Mouse (Mus musculus): ENCODE measurements around the gene Sema5a.

Sema5a gene

GRCm38 (mm10) chr15:32247281-32247680, 2.7 kb downstream of the Sema5a start:
- no peak for DNase-seq (ENCODE audit: low spot score in 2 of 2)

GRCm38 (mm10) chr15:32254806-32255205, 10.2 kb downstream of the Sema5a start:
- DNase-seq (ENCODE audit: low spot score in 2 of 2) = no peak

DNA sequence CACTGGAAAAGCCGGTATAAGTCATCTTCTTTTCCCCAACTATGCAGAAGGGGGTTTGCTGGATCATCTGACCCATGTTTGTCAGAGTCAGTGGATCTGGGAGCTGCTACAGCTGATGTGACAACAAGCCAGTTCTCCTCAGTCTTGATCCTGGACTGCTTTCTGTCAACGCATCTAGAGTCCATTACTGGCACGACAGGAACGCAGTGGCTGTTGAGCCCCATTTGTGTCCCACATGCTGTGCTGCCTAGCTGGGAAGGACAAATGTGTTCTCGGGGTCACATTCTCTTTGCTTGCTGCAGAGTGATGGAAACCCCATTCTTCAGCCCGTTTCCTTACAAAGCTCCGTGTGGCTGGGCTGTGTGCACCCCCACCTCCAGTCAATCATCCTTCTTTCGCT, 12.7 kb downstream of the Sema5a start:
- DNase-seq (ENCODE audit: low spot score in 2 of 2) = no peak

- DNase-seq (ENCODE audit: low spot score in 2 of 2) = peak; percentile 16 to 36
Measured at GRCm38 (mm10) chr15:32257886-32258319, 13.3 kb downstream of the Sema5a start.

DNA sequence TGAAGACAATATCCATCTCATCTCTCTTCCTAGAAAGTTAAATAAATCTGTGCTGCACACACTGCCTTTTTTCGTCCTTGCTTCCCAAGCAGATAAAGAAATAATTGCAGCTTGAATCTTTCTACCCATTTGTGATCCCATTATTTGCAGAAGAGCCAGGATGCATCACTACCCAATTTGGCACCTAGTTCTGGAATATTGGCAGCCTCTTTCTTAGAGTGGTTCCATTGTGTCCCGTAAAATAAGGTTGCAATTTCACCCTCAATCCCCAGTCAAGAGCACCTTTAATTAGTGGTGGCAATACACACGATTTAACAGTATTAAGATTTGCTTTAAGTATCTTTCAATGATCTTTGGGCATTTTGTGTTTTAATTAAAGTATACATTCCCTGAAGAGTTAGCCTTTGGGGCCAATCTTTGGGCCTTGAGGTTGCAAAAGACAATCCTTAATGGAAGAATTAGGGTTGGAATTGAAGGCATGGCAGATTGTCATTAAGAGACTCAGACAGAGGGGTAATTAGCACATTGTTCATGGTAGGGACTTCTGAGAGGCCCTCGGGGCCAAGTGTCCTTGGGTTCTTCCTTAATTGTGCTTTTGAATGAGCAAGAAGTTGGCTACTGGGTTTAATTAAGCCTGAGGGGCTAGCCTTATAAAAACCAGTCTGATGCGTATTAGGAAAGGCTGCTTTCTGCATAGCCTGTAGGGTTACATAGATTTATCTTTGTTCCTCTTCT, 14.9 kb downstream of the Sema5a start:
- DNase-seq (ENCODE audit: low spot score in 2 of 2) = no peak

DNA sequence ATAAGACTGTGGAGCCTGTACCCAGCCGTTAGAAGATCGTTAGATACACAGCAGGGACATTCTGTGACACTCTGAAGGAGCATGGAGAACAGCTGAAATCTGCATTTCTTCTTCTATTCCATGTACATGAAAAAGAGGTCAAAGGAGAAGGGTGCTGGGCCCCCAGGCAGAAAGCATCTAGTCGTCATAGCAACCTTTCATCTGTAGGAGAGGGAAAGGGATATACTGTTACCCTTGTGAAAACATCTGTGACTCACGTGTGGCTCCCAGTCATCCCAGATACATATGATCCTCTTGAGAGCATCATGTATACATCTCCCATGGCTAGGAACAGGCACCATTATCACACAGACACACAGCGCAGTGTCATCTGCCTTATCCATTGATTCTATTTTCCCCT, 16.3 kb downstream of the Sema5a start:
- DNase-seq (ENCODE audit: low spot score in 2 of 2) = no peak

DNA sequence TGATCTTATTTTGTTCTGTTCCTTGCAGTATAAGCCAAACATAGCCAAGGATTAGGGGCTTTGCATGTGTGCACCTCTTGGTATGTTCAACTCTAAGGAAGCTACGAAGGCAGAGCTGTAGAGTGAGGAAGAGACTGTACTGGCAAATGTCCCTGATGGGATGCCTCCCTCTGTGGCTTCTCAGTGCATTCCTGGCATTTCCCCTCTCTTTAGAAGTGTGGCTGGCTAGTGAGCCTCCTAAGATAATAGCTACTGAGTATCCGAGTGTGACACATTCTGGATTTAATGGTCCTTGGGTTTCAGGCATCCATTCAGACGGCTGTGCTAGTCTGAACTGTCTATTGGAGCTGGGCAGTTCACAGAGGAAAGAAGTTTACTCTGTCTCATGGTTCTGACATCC, 19.0 kb downstream of the Sema5a start:
- DNase-seq (ENCODE audit: low spot score in 2 of 2) = no peak

GRCm38 (mm10) chr15:32264822-32265377, 20.3 kb downstream of the Sema5a start:
- DNase-seq (ENCODE audit: low spot score in 2 of 2) = no peak

DNA sequence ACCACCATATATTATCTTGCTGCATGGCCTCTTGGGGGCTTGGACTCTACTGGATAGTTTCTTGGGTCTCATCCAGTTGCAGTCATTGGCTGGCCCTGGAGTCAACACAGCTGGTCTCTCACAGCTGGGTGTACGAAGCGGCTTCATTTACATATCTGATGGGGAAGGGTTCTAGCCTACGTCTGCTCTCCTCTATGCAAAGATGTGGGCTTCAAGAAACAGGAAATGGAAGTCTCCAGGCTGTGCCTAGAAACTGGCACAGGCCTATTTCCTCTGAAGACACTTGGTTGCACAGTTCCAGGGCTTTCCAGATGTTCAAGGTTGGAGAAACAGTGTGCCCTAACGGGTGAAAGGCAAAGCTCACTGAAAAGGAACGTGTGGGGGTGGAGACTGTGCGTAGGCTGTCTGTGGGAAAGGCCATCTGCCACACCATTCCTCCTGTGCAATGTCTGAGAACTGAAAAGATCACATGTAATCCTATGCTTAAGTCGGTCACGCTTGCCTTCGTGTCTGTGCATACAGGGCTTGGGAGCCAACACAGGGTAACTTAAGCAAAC, 20.8 kb downstream of the Sema5a start:
- no peak for DNase-seq (ENCODE audit: low spot score in 2 of 2)

- DNase-seq (ENCODE audit: low spot score in 2 of 2) = no peak
Measured at GRCm38 (mm10) chr15:32266122-32266820, 21.7 kb downstream of the Sema5a start.

GRCm38 (mm10) chr15:32270106-32270505, 25.5 kb downstream of the Sema5a start:
- DNase-seq (ENCODE audit: low spot score in 2 of 2) = no peak

GRCm38 (mm10) chr15:32273925-32274324, 29.3 kb downstream of the Sema5a start:
- no peak for DNase-seq (ENCODE audit: low spot score in 2 of 2)

- DNase-seq (ENCODE audit: low spot score in 2 of 2) = no peak
Measured at GRCm38 (mm10) chr15:32275020-32275419, 30.4 kb downstream of the Sema5a start.

GRCm38 (mm10) chr15:32278600-32278999, 34.0 kb downstream of the Sema5a start:
- DNase-seq (ENCODE audit: low spot score in 2 of 2) = no peak

DNA sequence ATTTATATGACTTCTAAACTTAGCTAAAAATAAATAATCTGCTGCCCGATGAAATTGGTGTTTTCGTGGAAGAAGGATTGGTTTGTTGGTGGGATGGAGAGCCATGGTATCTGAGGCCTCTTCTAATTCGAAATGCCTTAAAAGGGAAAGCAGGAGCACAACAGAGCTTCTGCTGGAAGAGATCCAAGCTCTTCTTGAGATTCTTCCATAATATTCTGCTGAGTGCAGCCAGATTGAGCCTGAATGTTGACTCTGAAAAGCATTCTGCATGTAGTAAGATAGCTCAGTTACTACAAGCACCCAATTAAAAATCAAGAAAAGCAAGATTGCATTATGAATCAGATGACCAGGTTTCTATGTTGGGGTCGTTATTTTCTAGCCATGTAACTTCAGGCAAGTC, 36.8 kb downstream of the Sema5a start:
- no peak for DNase-seq (ENCODE audit: low spot score in 2 of 2)

DNA sequence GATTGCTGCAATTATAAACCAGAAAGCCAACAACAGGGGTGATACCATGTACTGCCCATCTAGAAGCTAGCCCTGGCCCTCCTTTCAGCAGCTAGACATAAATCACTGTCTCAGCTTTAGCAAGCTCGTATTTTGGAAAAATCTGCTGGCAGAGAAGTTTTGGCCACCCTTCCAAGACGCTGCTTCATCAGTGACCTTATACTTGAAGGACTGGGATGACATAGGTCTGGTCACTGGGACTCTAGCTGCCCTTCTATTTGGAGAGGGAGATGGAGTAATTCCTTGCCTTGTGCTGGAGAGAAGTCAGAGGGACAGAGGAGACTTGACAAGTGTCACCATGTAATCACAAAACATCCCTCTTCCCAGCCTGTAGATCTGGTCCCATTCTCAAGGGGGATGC, 40.1 kb downstream of the Sema5a start:
- DNase-seq (ENCODE audit: low spot score in 2 of 2) = no peak

- DNase-seq (ENCODE audit: low spot score in 2 of 2) = no peak
Measured at GRCm38 (mm10) chr15:32286296-32286695, 41.7 kb downstream of the Sema5a start.

GRCm38 (mm10) chr15:32288480-32288879, 43.9 kb downstream of the Sema5a start:
- no peak for DNase-seq (ENCODE audit: low spot score in 2 of 2)

GRCm38 (mm10) chr15:32291000-32291399, 46.4 kb downstream of the Sema5a start:
- no peak for DNase-seq (ENCODE audit: low spot score in 2 of 2)

DNA sequence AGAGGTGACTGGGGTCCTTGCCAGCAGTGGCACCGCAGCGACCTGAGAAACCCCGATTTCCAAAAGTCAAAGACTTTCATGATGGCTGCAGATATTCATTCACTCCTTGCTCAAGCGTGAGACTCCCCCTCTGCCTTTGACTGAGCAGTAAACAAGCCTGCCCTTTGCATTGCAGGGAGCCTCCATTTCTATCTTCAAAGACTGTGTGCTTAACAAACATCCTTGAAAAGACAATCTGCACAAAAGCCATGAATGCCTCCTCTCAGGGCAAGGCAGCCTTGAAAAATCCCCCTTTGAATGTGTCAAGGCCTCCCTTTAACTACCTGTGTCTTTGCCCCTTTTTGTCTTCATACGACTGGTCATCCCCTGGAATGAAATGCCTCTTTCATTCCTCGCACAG, 51.9 kb downstream of the Sema5a start:
- DNase-seq (ENCODE audit: low spot score in 2 of 2) = no peak

DNA sequence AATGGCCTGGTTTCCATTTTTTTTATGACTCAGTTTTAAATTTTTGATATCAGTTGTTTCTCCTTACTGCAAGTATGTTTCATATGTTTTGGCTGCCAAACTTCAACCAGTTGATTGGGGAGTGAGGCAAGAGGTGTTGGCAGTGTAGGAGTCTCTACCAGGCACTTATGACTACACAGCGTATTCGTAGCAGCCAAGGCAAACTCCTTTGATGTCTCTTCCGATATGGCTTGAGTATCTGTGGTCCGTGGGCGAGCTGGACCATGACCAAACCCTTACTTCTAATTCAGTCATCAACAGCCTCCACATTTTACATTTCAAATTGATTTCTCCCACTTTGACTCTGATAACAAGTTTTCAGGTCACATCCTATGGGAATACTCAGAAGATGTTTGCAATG, 52.7 kb downstream of the Sema5a start:
- no peak for DNase-seq (ENCODE audit: low spot score in 2 of 2)

DNA sequence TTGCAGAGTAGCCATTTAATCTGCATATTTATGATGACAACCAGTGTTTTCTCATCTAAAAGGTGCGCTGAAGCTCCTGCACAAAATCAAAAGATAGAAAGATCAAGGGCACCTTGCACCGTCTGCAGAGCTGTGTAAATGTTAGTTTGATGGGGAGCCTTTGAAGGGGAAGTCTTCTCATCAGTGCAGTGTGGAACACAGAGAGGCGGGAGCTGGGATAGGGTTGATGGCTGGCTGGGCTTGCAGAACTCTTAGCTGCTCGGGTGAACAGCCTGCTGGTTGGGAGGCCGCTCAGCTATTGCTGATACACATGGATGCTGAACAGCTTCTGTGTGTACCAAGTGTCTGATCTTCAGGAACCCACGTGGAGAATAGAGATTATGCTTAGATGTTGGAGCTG, 53.9 kb downstream of the Sema5a start:
- no peak for DNase-seq (ENCODE audit: low spot score in 2 of 2)

DNA sequence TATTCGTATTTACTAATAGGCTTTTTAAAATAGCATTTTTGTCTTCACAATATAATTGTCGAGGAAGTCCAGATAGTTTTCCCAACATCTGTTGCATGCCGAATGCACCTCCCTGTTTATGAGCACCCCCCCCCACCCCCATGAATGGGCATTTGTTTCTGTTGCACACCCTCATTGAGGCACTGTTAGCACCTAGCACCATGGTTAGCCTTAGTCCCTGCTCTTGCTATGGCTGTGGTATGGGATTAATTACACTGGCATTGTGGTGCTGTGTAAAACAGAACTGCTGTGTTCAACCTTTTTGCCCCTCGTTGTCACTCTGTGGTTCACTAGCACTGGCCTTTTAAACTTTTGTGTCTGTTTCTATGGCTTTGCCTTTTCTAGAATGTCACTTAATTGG, 56.4 kb downstream of the Sema5a start:
- DNase-seq (ENCODE audit: low spot score in 2 of 2) = no peak
